Mouse (Mus musculus) kidney, embryonic 16.5 days (tissue): Measurements from ENCODE around the gene Tpst1. TPM values are rescaled to one million over a fixed set of nuclear protein-coding genes. Genes with fewer than 3 reads are reported as not detected.

Experiments used
- ATAC-seq: fragments of 200-750 bp; cut with Nextera tagmentation; 2 replicates; pipeline ENCODE4 v1.8.0; 2017; ENCODE audit warnings: moderate TSS enrichment; ENCODE audit not compliant: low FRiP score, low TSS enrichment
- H3K27ac ChIP-seq: fragments of 300-500 bp; sonication (generic); 2 replicates; pipeline ENCODE4 v1.5.1; 2014; ENCODE audit warnings: low read length
- H3K27me3 ChIP-seq: fragments of 300-500 bp; sonication (generic); 2 replicates; pipeline ENCODE4 v1.6.1; 2014; ENCODE audit warnings: low read length, control low read depth, mixed read lengths; ENCODE audit not compliant: insufficient read depth
- H3K36me3 ChIP-seq: fragments of 300-500 bp; sonication (generic); 2 replicates; pipeline ENCODE4 v1.6.1; 2014; ENCODE audit warnings: low read length, control low read depth, mixed read lengths; ENCODE audit not compliant: insufficient read depth
- H3K4me1 ChIP-seq: fragments of 300-500 bp; sonication (generic); 2 replicates; pipeline ENCODE4 v1.6.1; 2014; ENCODE audit warnings: low read length, control low read depth, mixed read lengths; ENCODE audit not compliant: insufficient read depth
- H3K4me2 ChIP-seq: fragments of 300-500 bp; sonication (generic); replicated peaks from 2 replicates; pipeline ENCODE4 v1.6.1; 2014; ENCODE audit warnings: low read depth, low read length
- H3K4me3 ChIP-seq: fragments of 300-500 bp; sonication (generic); 2 replicates; pipeline ENCODE4 v1.5.1; 2014; ENCODE audit warnings: mild to moderate bottlenecking, low read length
- H3K9ac ChIP-seq: fragments of 300-500 bp; sonication (generic); replicated peaks from 2 replicates; pipeline ENCODE4 v1.6.1; 2014; ENCODE audit warnings: low read length
- H3K9me3 ChIP-seq: fragments of 300-500 bp; sonication (generic); 2 replicates; pipeline ENCODE4 v1.6.1; 2016; ENCODE audit warnings: low read length, control low read depth
- WGBS: fragments of 180-500 bp; shearing (Covaris S2); extraction: QIAGEN DNeasy Blood & Tissue Kit; methylation state at CpG from one replicate; pipeline ENCODE4 v1.1.7; 2014; 5-methylcytosine and 5-hydroxymethylcytosine counted together
- polyA plus RNA-seq: library from polyadenylated mRNA; unstranded; fragments of >200 nt; fragmentation: Nextera tagmentation; extraction: Ambion mirVana; gene quantifications from 2 replicates; pipeline ENCODE4 v1.2.1, GENCODE M21; 2015

Tpst1 gene
- polyA plus RNA-seq, 1 experiment from 2014 or later = 70.1 TPM

GRCm38 (mm10) chr5:130040797-130041196 lies 32.3 kb upstream of the Tpst1 start:
- no peak overlapping the region for H3K27ac ChIP-seq
- WGBS = 94% methylated on average over 4 of the region's 4 CpGs
- no peak for ATAC-seq

GRCm38 (mm10) chr5:130041262-130041661 lies 31.9 kb upstream of the Tpst1 start:
- Histone ChIP-seq H3K27me3 (no peaks in the 10 kb centered on the region), H3K9ac (no peak overlapping the region), H3K36me3 (peaks cover 31% of the 10 kb centered on the region), H3K4me1 (no peaks in the 10 kb centered on the region), H3K4me3 (no peak overlapping the region), H3K27ac (no peak overlapping the region), H3K9me3 (no peaks in the 10 kb centered on the region), H3K4me2 (no peak overlapping the region)
- ATAC-seq = no peak
- 85% methylated on average over 4 of the region's 4 CpGs for WGBS

More at GRCm38 (mm10) chr5:130040797-130041196, 32.3 kb upstream of the Tpst1 start:
- Histone ChIP-seq H3K4me2 (no peak overlapping the region), H3K9ac (no peak overlapping the region), H3K36me3 (peaks cover 27% of the 10 kb centered on the region), H3K4me1 (no peaks in the 10 kb centered on the region), H3K27me3 (no peaks in the 10 kb centered on the region), H3K4me3 (no peak overlapping the region), H3K9me3 (no peaks in the 10 kb centered on the region)

GRCm38 (mm10) chr5:130043741-130044140 lies 29.4 kb upstream of the Tpst1 start:
- Histone ChIP-seq H3K27ac (no peak overlapping the region), H3K9ac (no peak overlapping the region), H3K4me3 (no peak overlapping the region), H3K9me3 (no peaks in the 10 kb centered on the region), H3K4me1 (no peaks in the 10 kb centered on the region; the same call in 1 of the 2 replicates), H3K27me3 (no peaks in the 10 kb centered on the region), H3K4me2 (no peak overlapping the region), H3K36me3 (peaks cover 40% of the 10 kb centered on the region)
- 89% methylated on average over 3 of the region's 3 CpGs for WGBS
- no peak for ATAC-seq

- Histone ChIP-seq H3K9ac (no peak overlapping the region), H3K9me3 (no peaks in the 10 kb centered on the region), H3K4me3 (no peak overlapping the region), H3K4me2 (no peak overlapping the region), H3K27me3 (no peaks in the 10 kb centered on the region), H3K36me3 (peaks cover 40% of the 10 kb centered on the region), H3K27ac (no peak overlapping the region), H3K4me1 (no peaks in the 10 kb centered on the region; the same call in 1 of the 2 replicates)
- ATAC-seq = no peak
- 59% methylated on average over 7 of the region's 7 CpGs for WGBS
Observed at GRCm38 (mm10) chr5:130044201-130044695, 28.9 kb upstream of the Tpst1 start.

GRCm38 (mm10) chr5:130046100-130046499 lies 27.0 kb upstream of the Tpst1 start:
- Histone ChIP-seq H3K36me3 (peaks cover 35% of the 10 kb centered on the region), H3K9me3 (no peaks in the 10 kb centered on the region), H3K27me3 (no peaks in the 10 kb centered on the region), H3K4me1 (no peaks in the 10 kb centered on the region; the same call in 1 of the 2 replicates), H3K4me2 (no peak overlapping the region), H3K4me3 (no peak overlapping the region), H3K9ac (no peak overlapping the region), H3K27ac (no peak overlapping the region)
- ATAC-seq = no peak
- WGBS = 87% methylated on average over 7 of the region's 7 CpGs

GRCm38 (mm10) chr5:130046589-130046988 lies 26.5 kb upstream of the Tpst1 start:
- no peak for ATAC-seq
- H3K36me3 ChIP-seq = peaks cover 32% of the 10 kb centered on the region
- no peak overlapping the region for H3K4me2 ChIP-seq
- H3K27ac ChIP-seq = no peak overlapping the region
- no peak overlapping the region for H3K4me3 ChIP-seq
- no peaks in the 10 kb centered on the region for H3K27me3 ChIP-seq
- H3K4me1 ChIP-seq = no peaks in the 10 kb centered on the region; the same call in 1 of the 2 replicates
- no peak overlapping the region for H3K9ac ChIP-seq
- WGBS = 80% methylated on average over 10 of the region's 10 CpGs
- no peaks in the 10 kb centered on the region for H3K9me3 ChIP-seq

- no peak for ATAC-seq
- 85% methylated on average over 6 of the region's 6 CpGs for WGBS
- Histone ChIP-seq H3K27ac (no peak overlapping the region), H3K4me3 (no peak overlapping the region), H3K9me3 (no peaks in the 10 kb centered on the region), H3K4me2 (no peak overlapping the region), H3K4me1 (no peaks in the 10 kb centered on the region; the same call in 1 of the 2 replicates), H3K36me3 (peaks cover 29% of the 10 kb centered on the region), H3K9ac (no peak overlapping the region), H3K27me3 (no peaks in the 10 kb centered on the region)
Observed at GRCm38 (mm10) chr5:130047013-130047412, 26.1 kb upstream of the Tpst1 start.

- H3K27me3 ChIP-seq = no peaks in the 10 kb centered on the region
- H3K4me2 ChIP-seq = no peak overlapping the region
- peak; percentile 39; the same call in 1 of the 2 replicates for ATAC-seq
- H3K9ac ChIP-seq = no peak overlapping the region; the same call in 1 of the 2 replicates
- H3K9me3 ChIP-seq = no peaks in the 10 kb centered on the region
- H3K36me3 ChIP-seq = peaks cover 19% of the 10 kb centered on the region
- peak overlapping the region; percentile 39; the same call in 1 of the 2 replicates for H3K27ac ChIP-seq
- H3K4me1 ChIP-seq = no peaks in the 10 kb centered on the region; the same call in 1 of the 2 replicates
- 66% methylated on average over 15 of the region's 15 CpGs for WGBS
- no peak overlapping the region for H3K4me3 ChIP-seq
Observed at GRCm38 (mm10) chr5:130048786-130049520, 24.2 kb upstream of the Tpst1 start.

GRCm38 (mm10) chr5:130050416-130050815 lies 22.7 kb upstream of the Tpst1 start:
- Histone ChIP-seq H3K9ac (no peak overlapping the region), H3K4me3 (no peak overlapping the region), H3K27ac (no peak overlapping the region), H3K9me3 (no peaks in the 10 kb centered on the region), H3K36me3 (peaks cover 19% of the 10 kb centered on the region), H3K4me2 (no peak overlapping the region), H3K27me3 (no peaks in the 10 kb centered on the region), H3K4me1 (no peaks in the 10 kb centered on the region; the same call in 1 of the 2 replicates)
- ATAC-seq = no peak
- 83% methylated on average over 6 of the region's 6 CpGs for WGBS
